Mouse (Mus musculus): ENCODE measurements at regions not wholly inside any gene's neighbourhood (a gene's known extent, or its start where the extent isn't known, plus 50 kb on each side); places are given as distances from the start of the nearest gene placed in this dataset.

DNA sequence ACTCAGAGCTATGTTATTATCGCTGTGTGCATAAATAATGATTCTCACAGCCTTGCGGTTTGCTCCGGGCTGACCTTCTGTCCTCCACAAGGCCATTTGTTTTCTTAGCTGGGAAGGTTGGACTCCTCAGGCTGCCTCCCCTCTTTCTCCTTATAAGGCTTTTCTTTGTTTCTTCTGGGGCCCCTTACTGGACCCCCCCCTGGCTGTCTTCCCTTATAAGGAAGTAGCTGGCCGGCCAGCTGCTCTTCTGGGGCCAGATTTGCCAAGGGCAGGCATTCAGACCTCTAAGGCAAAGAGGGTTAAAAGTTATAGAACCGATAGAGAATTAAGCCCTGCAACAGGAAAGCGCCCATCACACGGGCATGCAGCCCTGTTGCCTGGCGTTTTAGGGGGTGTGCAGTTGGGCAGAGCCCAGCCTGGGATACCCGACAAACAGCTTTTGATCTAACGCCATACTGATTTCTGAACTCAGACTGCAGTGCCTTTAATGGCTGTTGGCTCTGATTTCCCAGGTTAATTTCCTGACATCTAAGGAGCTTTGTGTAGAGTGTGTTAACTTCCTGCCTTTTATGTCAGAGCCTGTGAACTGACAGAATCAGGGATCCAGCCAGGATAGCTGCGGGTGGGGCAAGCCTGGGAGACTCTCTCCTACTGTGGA, 66.1 kb upstream of the Serp2 start:
- H3K27me3 ChIP-seq (ENCODE audit: control insufficient read depth, insufficient read depth, low read length) = no peaks in the 10 kb centered on the region
- H3K27ac ChIP-seq (ENCODE audit: low read depth, low read length) = peak overlapping the region; percentile 83
- WGBS (ENCODE audit: insufficient replicate concordance) = 10% methylated on average over 11 of the region's 11 CpGs
- H3K36me3 ChIP-seq (ENCODE audit: control insufficient read depth, insufficient read depth, low read length) = no peaks in the 10 kb centered on the region
- ATAC-seq (replicated peaks; ENCODE audit: insufficient number of reproducible peaks, low FRiP score, low TSS enrichment) = 0 out of 2 replicates have a peak, but pooled peaks have one; percentile 16
- H3K4me2 ChIP-seq = peak overlapping the region; percentile 49
- peaks cover 41% of the 10 kb centered on the region for H3K4me1 ChIP-seq (ENCODE audit: control insufficient read depth, insufficient read depth, low read length)
- H3K9ac ChIP-seq (ENCODE audit: low read depth, low read length) = peak overlapping the region; percentile 64
- no peaks in the 10 kb centered on the region for H3K9me3 ChIP-seq (replicated peaks; ENCODE audit: control insufficient read depth, low read length)
- no peak overlapping the region for H3K4me3 ChIP-seq (ENCODE audit: low read depth, low read length)

DNA sequence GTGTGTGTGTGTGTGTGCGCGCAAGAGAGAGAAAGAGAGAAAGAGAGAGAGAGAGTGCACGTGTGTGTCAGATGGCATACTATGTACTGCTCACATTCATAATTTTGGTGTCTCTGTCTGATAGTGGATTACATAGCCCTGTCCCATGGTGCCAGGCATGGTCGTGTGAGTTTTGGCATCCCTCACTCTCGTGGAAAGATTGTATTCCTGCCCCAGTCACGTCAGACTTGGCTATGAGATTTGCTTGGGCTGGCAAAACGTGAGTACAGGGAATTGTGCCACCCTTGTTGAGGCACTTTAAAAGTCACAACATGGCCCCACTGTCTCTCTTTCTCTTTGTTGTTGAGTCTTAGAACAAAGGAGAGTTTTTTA, 62.3 kb upstream of the Serp2 start:
- no peaks in the 10 kb centered on the region for H3K36me3 ChIP-seq (ENCODE audit: control insufficient read depth, insufficient read depth, low read length)
- H3K9me3 ChIP-seq (replicated peaks; ENCODE audit: control insufficient read depth, low read length) = no peaks in the 10 kb centered on the region
- H3K9ac ChIP-seq (ENCODE audit: low read depth, low read length) = no peak overlapping the region
- no peak overlapping the region for H3K4me2 ChIP-seq
- ATAC-seq (replicated peaks; ENCODE audit: insufficient number of reproducible peaks, low FRiP score, low TSS enrichment) = no peak
- peaks cover 28% of the 10 kb centered on the region for H3K4me1 ChIP-seq (ENCODE audit: control insufficient read depth, insufficient read depth, low read length)
- H3K27me3 ChIP-seq (ENCODE audit: control insufficient read depth, insufficient read depth, low read length) = no peaks in the 10 kb centered on the region
- no peak overlapping the region for H3K4me3 ChIP-seq (ENCODE audit: low read depth, low read length)
- 89% methylated on average over 7 of the region's 7 CpGs for WGBS (ENCODE audit: insufficient replicate concordance)
- no peak overlapping the region for H3K27ac ChIP-seq (ENCODE audit: low read depth, low read length)

DNA sequence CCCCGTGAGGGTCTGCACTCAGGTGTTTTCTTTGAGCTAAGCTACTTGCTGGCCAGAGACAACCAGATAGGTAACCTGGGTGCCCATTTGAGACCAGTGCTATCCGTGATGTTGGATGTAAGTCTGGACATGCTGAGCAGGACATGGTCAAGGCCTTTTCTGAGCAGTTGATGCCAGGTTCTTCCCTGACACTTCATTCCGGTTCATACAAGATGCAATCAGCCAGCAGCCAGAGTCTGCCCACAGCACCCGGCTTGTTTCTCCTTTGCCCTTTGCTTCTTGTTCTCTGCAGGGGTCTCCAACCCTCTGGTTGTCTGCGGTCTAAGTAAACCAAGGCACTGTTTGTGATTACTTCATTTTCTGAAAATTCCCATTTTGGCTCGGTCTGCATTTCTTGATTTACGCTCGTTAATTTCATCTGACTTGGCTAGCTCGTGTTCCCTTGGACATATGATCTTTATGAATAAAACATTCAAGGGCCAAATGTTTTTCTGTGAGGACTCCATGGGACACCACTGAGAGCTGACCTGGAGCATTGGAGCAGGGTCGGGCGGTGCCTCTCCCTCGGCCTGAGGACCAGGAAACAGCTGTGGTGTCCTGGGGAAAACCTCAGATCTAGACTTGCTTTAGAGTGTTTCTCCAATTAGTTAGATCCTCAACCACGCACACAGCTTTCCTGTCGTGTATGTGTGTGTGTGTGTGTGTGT, 61.8 kb upstream of the Serp2 start:
- H3K27me3 ChIP-seq (ENCODE audit: control insufficient read depth, insufficient read depth, low read length) = no peaks in the 10 kb centered on the region
- no peak overlapping the region for H3K27ac ChIP-seq (ENCODE audit: low read depth, low read length)
- no peak overlapping the region for H3K4me2 ChIP-seq
- H3K4me1 ChIP-seq (ENCODE audit: control insufficient read depth, insufficient read depth, low read length) = peaks cover 24% of the 10 kb centered on the region
- no peak overlapping the region for H3K9ac ChIP-seq (ENCODE audit: low read depth, low read length)
- 73% methylated on average over 14 of the region's 14 CpGs for WGBS (ENCODE audit: insufficient replicate concordance)
- ATAC-seq (replicated peaks; ENCODE audit: insufficient number of reproducible peaks, low FRiP score, low TSS enrichment) = no peak
- no peak overlapping the region for H3K4me3 ChIP-seq (ENCODE audit: low read depth, low read length)
- H3K9me3 ChIP-seq (replicated peaks; ENCODE audit: control insufficient read depth, low read length) = no peaks in the 10 kb centered on the region
- H3K36me3 ChIP-seq (ENCODE audit: control insufficient read depth, insufficient read depth, low read length) = no peaks in the 10 kb centered on the region

DNA sequence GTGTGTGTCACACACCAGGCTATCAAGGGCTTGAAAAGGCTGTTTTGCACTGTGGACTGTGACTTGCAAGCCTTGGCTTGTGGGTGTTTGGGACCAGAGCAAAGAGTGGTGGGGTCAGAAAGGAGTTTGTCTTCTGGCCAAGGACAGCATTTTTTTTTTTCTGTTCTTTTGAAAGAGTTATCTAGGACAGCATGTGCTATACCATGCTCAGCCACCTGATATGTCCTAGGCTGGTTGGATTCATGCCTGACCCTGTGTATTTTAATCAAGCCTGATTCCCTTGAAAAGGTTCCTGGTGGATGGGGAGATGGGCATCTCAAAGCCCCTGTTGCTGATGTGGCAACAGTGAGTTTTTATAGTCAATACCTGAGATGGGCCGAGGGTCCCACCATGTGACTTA, 61.2 kb upstream of the Serp2 start:
- Histone ChIP-seq H3K27me3 (ENCODE audit: control insufficient read depth, insufficient read depth, low read length) (no peaks in the 10 kb centered on the region), H3K9me3 (replicated peaks; ENCODE audit: control insufficient read depth, low read length) (no peaks in the 10 kb centered on the region), H3K4me2 (no peak overlapping the region), H3K27ac (ENCODE audit: low read depth, low read length) (no peak overlapping the region), H3K4me3 (ENCODE audit: low read depth, low read length) (no peak overlapping the region), H3K9ac (ENCODE audit: low read depth, low read length) (no peak overlapping the region), H3K36me3 (ENCODE audit: control insufficient read depth, insufficient read depth, low read length) (no peaks in the 10 kb centered on the region), H3K4me1 (ENCODE audit: control insufficient read depth, insufficient read depth, low read length) (peaks cover 18% of the 10 kb centered on the region)
- WGBS (ENCODE audit: insufficient replicate concordance) = 91% methylated on average over 1 of the region's 1 CpGs
- ATAC-seq (replicated peaks; ENCODE audit: insufficient number of reproducible peaks, low FRiP score, low TSS enrichment) = no peak

DNA sequence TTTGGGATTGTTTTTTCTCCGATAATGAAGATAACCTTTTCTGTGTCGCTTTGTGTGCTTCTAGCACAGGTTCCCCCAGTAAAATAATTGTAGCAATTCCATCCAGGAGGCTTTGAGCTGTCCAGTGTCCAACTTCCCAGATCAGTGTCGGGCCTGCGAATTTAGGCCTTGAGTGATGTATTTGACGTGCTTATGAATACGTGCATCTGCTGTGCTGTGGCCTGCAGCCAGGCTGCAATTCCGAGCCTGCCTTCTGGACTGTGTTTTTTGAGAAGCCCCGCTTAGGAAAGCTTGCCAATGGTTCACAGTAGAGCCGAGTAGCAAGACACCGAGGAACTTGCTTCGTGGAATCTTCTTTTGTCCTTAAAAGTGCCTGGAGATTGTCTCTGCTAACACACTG, 60.8 kb upstream of the Serp2 start:
- no peak overlapping the region for H3K4me2 ChIP-seq
- H3K4me1 ChIP-seq (ENCODE audit: control insufficient read depth, insufficient read depth, low read length) = peaks cover 14% of the 10 kb centered on the region
- no peak overlapping the region for H3K9ac ChIP-seq (ENCODE audit: low read depth, low read length)
- 68% methylated on average over 11 of the region's 11 CpGs for WGBS (ENCODE audit: insufficient replicate concordance)
- no peaks in the 10 kb centered on the region for H3K36me3 ChIP-seq (ENCODE audit: control insufficient read depth, insufficient read depth, low read length)
- no peak overlapping the region for H3K4me3 ChIP-seq (ENCODE audit: low read depth, low read length)
- H3K9me3 ChIP-seq (replicated peaks; ENCODE audit: control insufficient read depth, low read length) = no peaks in the 10 kb centered on the region
- ATAC-seq (replicated peaks; ENCODE audit: insufficient number of reproducible peaks, low FRiP score, low TSS enrichment) = no peak
- no peaks in the 10 kb centered on the region for H3K27me3 ChIP-seq (ENCODE audit: control insufficient read depth, insufficient read depth, low read length)
- no peak overlapping the region for H3K27ac ChIP-seq (ENCODE audit: low read depth, low read length)

DNA sequence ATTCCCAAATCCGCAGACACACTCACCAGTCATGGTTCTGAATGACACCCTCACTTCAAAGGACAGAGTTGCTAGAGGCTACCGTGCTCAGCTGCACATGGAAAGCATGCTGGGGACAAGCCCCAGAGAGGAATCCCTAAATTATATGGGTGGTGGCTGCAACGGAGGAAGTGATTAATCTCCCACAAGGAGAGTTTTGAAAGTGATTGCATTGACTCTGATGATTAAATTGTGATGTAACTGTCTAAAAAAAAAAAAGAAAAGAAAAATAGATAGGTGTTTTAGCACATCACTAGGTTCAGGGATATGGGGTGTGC, 59.6 kb upstream of the Serp2 start:
- WGBS (ENCODE audit: insufficient replicate concordance) = 36% methylated on average over 3 of the region's 3 CpGs
- no peak for ATAC-seq (replicated peaks; ENCODE audit: insufficient number of reproducible peaks, low FRiP score, low TSS enrichment)

DNA sequence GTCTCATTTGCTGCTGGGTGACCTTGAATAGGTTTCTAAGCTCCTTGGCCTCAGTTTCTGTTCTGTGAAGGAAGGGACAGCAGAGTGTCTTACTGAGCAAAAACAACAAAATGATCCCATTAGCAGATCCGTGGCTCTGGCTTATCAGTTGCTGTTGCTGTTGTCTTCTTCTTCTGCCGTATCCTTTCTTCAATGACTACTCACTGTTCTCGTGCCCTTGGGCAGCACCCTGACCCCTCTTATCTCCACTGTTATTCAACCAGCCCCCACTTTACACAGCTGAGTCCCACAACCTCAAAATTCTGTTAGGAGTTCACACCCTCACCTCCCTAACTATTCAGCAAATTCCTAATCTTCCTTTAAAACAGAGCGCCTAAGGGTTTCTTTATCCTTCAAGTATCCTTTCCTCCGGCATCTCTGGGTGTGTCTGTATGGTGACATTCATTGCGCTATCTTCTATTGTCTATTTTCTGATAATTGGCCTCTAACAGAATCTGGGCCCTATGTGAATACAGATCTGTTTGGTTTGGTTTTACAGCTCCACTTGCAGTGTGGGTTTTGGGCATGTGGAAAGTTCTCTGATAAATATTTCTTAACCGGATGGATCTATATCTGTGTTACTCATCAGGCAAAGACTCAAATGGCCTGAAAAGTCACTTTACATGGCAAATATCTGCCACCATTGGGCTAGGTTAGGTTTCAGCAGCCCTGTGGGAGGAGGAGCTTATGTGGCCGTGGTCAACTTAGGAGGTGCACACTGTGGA, 59.1 kb upstream of the Serp2 start:
- no peak overlapping the region for H3K4me3 ChIP-seq (ENCODE audit: low read depth, low read length)
- no peaks in the 10 kb centered on the region for H3K27me3 ChIP-seq (ENCODE audit: control insufficient read depth, insufficient read depth, low read length)
- no peak overlapping the region for H3K9ac ChIP-seq (ENCODE audit: low read depth, low read length)
- H3K27ac ChIP-seq (ENCODE audit: low read depth, low read length) = no peak overlapping the region
- no peaks in the 10 kb centered on the region for H3K36me3 ChIP-seq (ENCODE audit: control insufficient read depth, insufficient read depth, low read length)
- WGBS (ENCODE audit: insufficient replicate concordance) = 42% methylated on average over 8 of the region's 8 CpGs
- ATAC-seq (replicated peaks; ENCODE audit: insufficient number of reproducible peaks, low FRiP score, low TSS enrichment) = no peak
- H3K4me1 ChIP-seq (ENCODE audit: control insufficient read depth, insufficient read depth, low read length) = peaks cover 10% of the 10 kb centered on the region; the same call in 1 of the 2 replicates
- no peak overlapping the region for H3K4me2 ChIP-seq
- no peaks in the 10 kb centered on the region for H3K9me3 ChIP-seq (replicated peaks; ENCODE audit: control insufficient read depth, low read length)

More for the DNA sequence above, 59.6 kb upstream of the Serp2 start:
- Histone ChIP-seq H3K9me3 (replicated peaks; ENCODE audit: control insufficient read depth, low read length) (no peaks in the 10 kb centered on the region), H3K27me3 (ENCODE audit: control insufficient read depth, insufficient read depth, low read length) (no peaks in the 10 kb centered on the region), H3K4me2 (no peak overlapping the region), H3K4me3 (ENCODE audit: low read depth, low read length) (no peak overlapping the region), H3K27ac (ENCODE audit: low read depth, low read length) (no peak overlapping the region), H3K4me1 (ENCODE audit: control insufficient read depth, insufficient read depth, low read length) (peaks cover 10% of the 10 kb centered on the region; the same call in 1 of the 2 replicates), H3K36me3 (ENCODE audit: control insufficient read depth, insufficient read depth, low read length) (no peaks in the 10 kb centered on the region), H3K9ac (ENCODE audit: low read depth, low read length) (no peak overlapping the region)

DNA sequence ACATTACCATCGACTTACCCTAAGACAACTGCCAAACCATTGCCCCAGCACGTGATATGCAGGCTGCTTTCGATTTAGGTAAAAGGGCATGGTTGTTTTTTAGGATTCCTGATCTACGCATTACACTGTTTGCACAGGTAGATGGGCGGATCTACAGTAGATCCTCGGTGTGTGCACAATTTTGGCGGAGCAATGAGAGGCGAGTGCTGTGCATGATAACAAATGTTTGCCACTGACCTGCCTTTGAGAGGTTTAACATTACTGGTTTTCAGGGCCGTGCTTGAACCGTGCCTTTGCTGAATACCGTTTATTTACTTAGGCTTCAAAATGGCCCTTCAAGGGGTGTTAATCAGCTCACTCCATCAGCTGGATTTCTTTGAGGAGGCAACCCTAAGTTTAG, 58.5 kb upstream of the Serp2 start:
- Histone ChIP-seq H3K4me3 (ENCODE audit: low read depth, low read length) (no peak overlapping the region), H3K4me1 (ENCODE audit: control insufficient read depth, insufficient read depth, low read length) (peaks cover 10% of the 10 kb centered on the region; the same call in 1 of the 2 replicates), H3K9me3 (replicated peaks; ENCODE audit: control insufficient read depth, low read length) (no peaks in the 10 kb centered on the region), H3K9ac (ENCODE audit: low read depth, low read length) (no peak overlapping the region), H3K27ac (ENCODE audit: low read depth, low read length) (no peak overlapping the region), H3K36me3 (ENCODE audit: control insufficient read depth, insufficient read depth, low read length) (no peaks in the 10 kb centered on the region), H3K27me3 (ENCODE audit: control insufficient read depth, insufficient read depth, low read length) (no peaks in the 10 kb centered on the region), H3K4me2 (no peak overlapping the region)
- ATAC-seq (replicated peaks; ENCODE audit: insufficient number of reproducible peaks, low FRiP score, low TSS enrichment) = no peak
- 56% methylated on average over 11 of the region's 11 CpGs for WGBS (ENCODE audit: insufficient replicate concordance)
